Mouse (Mus musculus): ENCODE measurements around the gene Dtnbp1.

- TF ChIP-seq CTCF (IDR thresholded peaks at IDR 0.05; ENCODE audit: borderline replicate concordance, insufficient read depth, low read depth, low read length) (no peak), POLR2A (IDR thresholded peaks at IDR 0.05; ENCODE audit: borderline replicate concordance, insufficient read depth, low read length) (no peak)
Measured at GRCm38 (mm10) chr13:44954232-44954568, 47.7 kb downstream of the Dtnbp1 start.

All from cerebellum, adult 2 months (tissue).